Mouse (Mus musculus): ENCODE measurements around the gene Ncoa6. TPM values are rescaled to one million over a fixed set of nuclear protein-coding genes. Genes with fewer than 3 reads are reported as not detected.
"Not testable (repeated sequence)": the region's sequence is repeated elsewhere in the genome, so short reads cannot be mapped to it uniquely, and the experiment has no call there.

Ncoa6 gene
- total RNA-seq, 1 experiment from 2014 or later: 12.5 TPM

- ATAC-seq (replicated peaks in 1 of 2; ENCODE audit: insufficient read depth in 1 of 2, low FRiP score in 2 of 2, low TSS enrichment in 1 of 2, low read depth in 1 of 2, poor library complexity in 2 of 2, severe bottlenecking in 2 of 2): no peak
Observed at GRCm38 (mm10) chr2:155453591-155453990, 20.1 kb downstream of the Ncoa6 start.

DNA sequence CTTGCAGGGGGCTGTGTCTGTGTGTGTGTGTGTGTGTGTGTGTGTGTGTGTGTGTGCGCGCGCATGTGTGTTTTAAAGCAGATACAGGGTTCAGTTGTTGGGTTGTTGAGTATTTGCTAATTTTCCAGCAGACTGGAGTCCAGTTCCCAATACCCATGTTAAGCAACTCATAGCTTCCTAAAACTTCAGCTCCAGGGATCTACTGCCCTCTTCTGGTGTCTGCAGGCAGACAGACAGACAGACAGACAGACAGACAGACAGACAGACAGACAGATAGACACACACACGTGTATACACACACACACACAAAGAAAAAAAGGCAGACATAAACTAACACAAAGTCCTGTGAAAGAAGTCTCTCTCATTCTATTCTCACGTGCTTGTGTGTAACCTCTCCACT lies 22.4 kb downstream of the Ncoa6 start:
- no peak for ATAC-seq (replicated peaks in 1 of 2; ENCODE audit: insufficient read depth in 1 of 2, low FRiP score in 2 of 2, low TSS enrichment in 1 of 2, low read depth in 1 of 2, poor library complexity in 2 of 2, severe bottlenecking in 2 of 2)

- ATAC-seq (replicated peaks in 1 of 2; ENCODE audit: insufficient read depth in 1 of 2, low FRiP score in 2 of 2, low TSS enrichment in 1 of 2, low read depth in 1 of 2, poor library complexity in 2 of 2, severe bottlenecking in 2 of 2): not testable (repeated sequence)
Observed at GRCm38 (mm10) chr2:155447906-155448305, 25.8 kb downstream of the Ncoa6 start.

- no peak for ATAC-seq (replicated peaks in 1 of 2; ENCODE audit: insufficient read depth in 1 of 2, low FRiP score in 2 of 2, low TSS enrichment in 1 of 2, low read depth in 1 of 2, poor library complexity in 2 of 2, severe bottlenecking in 2 of 2)
Observed at GRCm38 (mm10) chr2:155443446-155443845, 30.2 kb downstream of the Ncoa6 start.

DNA sequence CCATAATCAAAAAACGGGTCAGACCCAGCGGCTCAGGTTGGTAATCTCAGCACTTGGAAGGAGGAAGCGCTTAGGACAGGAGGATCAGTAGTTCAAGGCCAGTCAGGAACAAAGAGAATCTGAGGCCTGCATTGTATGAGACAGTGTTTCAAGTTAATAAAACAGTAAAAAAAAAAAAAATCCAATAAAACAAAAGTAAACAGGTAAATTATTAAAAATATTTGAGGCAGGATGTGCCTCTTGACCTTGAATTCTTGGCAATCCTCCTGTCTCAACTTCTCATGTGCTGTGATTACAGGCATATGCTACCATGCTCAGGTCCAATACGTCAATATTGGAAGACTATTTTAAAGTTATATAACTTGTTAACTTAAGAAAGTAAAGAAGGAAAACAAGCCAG lies 30.8 kb downstream of the Ncoa6 start:
- no peak for ATAC-seq (replicated peaks in 1 of 2; ENCODE audit: insufficient read depth in 1 of 2, low FRiP score in 2 of 2, low TSS enrichment in 1 of 2, low read depth in 1 of 2, poor library complexity in 2 of 2, severe bottlenecking in 2 of 2)

DNA sequence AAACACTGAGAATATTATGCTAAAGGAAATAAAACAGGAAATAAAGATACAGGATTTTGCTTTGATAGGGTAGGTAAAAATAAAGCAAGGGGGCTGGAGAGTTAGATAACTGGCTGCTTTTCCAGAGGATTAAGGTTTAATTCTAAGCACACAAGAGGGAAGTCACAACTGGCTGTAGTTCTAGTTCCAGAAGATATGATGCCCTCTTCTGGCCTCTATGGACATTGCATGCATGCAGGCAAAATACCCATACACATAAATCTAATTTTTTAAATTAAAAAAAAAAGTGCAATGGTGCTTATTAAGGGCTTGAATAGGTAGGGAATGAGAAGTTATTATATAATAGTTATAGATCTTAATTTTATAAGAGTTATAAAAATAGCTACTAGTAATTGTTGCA lies 37.2 kb downstream of the Ncoa6 start:
- no peak for ATAC-seq (replicated peaks in 1 of 2; ENCODE audit: insufficient read depth in 1 of 2, low FRiP score in 2 of 2, low TSS enrichment in 1 of 2, low read depth in 1 of 2, poor library complexity in 2 of 2, severe bottlenecking in 2 of 2)

DNA sequence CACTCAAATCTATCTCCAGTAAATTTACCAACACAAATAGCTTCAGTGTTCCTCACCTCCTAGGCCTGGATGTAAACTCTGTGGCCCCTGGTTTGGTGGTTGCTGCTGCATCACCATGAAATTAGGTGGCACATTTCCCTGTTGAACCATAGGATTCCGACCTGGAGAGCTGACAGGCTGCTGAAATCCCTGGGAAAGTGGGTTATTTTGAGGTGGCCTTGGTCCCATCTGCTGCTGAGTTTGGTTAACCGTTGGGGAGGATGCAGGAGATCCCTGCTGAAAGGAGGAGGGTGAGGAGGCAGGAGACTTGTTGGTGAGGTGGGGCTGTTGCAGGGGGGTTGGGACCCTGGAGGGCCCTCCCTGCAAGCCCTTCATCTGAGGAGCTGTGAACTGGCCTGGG lies 52.8 kb downstream of the Ncoa6 start:
- ATAC-seq (replicated peaks in 1 of 2; ENCODE audit: insufficient read depth in 1 of 2, low FRiP score in 2 of 2, low TSS enrichment in 1 of 2, low read depth in 1 of 2, poor library complexity in 2 of 2, severe bottlenecking in 2 of 2): no peak

DNA sequence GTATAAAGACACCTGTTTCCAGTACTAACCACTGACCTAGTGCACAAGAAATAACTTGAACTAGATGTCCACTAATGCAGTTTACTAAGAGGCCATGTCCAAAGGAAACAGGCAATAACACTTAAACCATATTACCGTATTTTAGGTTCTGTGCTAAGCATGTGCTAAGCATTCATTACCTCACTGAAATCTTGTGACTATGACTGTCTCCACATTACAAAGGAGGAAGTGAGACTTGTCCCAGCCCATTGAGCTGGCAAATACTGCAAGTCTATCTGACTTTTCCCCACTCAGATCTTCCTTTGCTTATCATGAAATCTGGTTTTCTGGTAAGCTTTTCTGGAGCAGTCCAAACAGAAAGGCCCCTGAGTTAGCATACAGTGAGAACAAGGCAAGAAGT lies 69.1 kb downstream of the Ncoa6 start:
- ATAC-seq (replicated peaks in 1 of 2; ENCODE audit: insufficient read depth in 1 of 2, low FRiP score in 2 of 2, low TSS enrichment in 1 of 2, low read depth in 1 of 2, poor library complexity in 2 of 2, severe bottlenecking in 2 of 2): no peak

GRCm38 (mm10) chr2:155401926-155402325 lies 71.8 kb downstream of the Ncoa6 start:
- no peak for ATAC-seq (replicated peaks in 1 of 2; ENCODE audit: insufficient read depth in 1 of 2, low FRiP score in 2 of 2, low TSS enrichment in 1 of 2, low read depth in 1 of 2, poor library complexity in 2 of 2, severe bottlenecking in 2 of 2)

DNA sequence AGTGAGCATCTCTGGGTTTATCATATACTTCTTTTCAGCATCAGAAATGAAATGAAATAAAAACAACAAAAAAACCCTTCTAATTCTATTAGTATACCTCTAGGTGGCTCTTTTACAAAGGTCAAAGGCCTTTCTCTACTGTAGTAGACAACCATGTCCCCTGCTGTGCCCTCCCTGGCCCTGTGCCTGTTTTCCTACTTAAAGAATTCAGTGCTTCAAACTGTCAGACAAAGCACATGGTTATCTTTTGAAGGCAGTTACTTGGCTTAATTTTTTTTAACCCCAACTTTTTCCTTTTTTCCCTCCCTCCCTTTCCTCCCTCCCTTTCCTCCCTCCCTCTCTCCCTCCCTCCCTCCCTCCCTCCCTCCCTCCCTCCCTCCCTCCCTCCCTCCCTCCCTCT lies 73.4 kb downstream of the Ncoa6 start:
- no peak for ATAC-seq (replicated peaks in 1 of 2; ENCODE audit: insufficient read depth in 1 of 2, low FRiP score in 2 of 2, low TSS enrichment in 1 of 2, low read depth in 1 of 2, poor library complexity in 2 of 2, severe bottlenecking in 2 of 2)

DNA sequence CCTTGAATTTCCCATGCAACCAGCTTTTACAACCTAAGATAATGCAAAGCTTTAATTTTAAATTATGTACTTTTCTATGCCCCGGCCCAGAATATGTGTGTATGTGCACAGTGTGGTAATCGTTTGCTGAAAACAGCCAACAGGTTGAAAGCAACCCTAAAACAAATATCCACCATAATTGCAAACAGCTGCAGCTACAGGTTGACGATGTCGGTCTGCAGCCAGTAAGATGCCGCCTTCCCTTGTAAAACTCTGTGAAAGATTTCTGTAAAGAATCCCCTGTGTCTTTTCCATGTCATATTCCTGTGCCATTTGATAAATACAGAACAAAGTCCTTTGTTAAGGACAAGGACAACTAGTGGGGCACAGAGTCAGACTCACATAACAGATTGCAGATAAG lies 79.1 kb downstream of the Ncoa6 start:
- ATAC-seq (replicated peaks in 1 of 2; ENCODE audit: insufficient read depth in 1 of 2, low FRiP score in 2 of 2, low TSS enrichment in 1 of 2, low read depth in 1 of 2, poor library complexity in 2 of 2, severe bottlenecking in 2 of 2): no peak

GRCm38 (mm10) chr2:155388573-155388972 lies 85.1 kb downstream of the Ncoa6 start:
- ATAC-seq (replicated peaks in 1 of 2; ENCODE audit: insufficient read depth in 1 of 2, low FRiP score in 2 of 2, low TSS enrichment in 1 of 2, low read depth in 1 of 2, poor library complexity in 2 of 2, severe bottlenecking in 2 of 2): no peak

GRCm38 (mm10) chr2:155387052-155387451 lies 86.6 kb downstream of the Ncoa6 start:
- no peak for ATAC-seq (replicated peaks in 1 of 2; ENCODE audit: insufficient read depth in 1 of 2, low FRiP score in 2 of 2, low TSS enrichment in 1 of 2, low read depth in 1 of 2, poor library complexity in 2 of 2, severe bottlenecking in 2 of 2)

DNA sequence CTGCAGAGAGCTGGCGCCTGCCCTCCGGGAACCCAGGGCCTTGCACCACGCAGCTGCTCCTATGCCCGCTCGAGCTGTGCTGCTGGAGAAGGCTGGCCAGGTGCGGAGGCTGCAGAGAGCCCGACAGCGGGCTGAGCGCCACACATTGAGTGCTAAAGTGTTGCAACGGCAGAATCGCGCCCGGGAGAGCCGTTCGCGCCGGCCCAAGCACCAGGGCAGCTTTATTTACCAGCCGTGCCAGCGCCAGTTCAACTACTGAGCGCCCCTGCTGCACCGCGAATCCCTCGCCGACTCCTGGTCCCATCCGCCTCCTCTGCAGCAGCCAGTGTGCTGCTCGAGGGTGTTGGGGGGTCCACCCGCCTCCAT lies 87.2 kb downstream of the Ncoa6 start:
- no peak for ATAC-seq (replicated peaks in 1 of 2; ENCODE audit: insufficient read depth in 1 of 2, low FRiP score in 2 of 2, low TSS enrichment in 1 of 2, low read depth in 1 of 2, poor library complexity in 2 of 2, severe bottlenecking in 2 of 2)

DNA sequence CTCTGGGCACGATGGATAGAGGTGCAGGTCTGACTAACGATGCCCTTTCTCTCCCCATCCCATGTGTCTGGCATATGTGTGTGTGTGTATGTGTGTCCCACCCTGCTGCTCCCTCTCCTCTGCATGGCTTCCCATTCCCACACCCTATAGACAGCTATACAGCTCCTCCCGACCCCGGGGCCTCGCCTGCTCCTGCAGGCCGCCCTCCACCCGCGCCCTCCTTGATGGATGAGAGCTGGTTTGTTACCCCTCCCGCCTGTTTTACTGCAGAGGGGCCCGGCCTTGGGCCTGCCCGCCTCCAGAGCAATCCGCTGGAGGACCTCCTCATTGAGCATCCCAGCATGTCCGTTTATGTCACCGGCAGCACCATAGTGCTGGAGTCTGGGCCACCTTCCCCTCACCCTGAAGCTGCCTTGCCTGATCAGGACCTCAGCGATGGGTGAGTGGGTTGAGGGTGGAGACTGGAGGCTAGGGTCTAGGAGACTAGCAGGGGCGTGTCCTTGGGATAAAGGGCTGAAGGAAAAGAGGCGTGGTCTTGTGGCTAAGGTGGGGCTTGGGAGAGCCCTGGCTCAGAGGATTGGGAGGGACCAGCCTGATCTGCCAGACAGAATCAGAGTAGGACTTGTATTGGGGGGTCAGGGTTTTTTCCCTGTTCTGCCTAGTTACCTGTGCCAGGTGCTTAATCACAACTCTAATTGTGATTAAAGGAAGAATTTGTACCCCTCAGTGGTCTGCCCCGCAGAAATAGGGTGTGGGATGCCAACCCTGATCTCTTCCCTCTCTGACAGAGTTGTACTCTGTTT lies 87.8 kb downstream of the Ncoa6 start:
- ATAC-seq (replicated peaks in 1 of 2; ENCODE audit: insufficient read depth in 1 of 2, low FRiP score in 2 of 2, low TSS enrichment in 1 of 2, low read depth in 1 of 2, poor library complexity in 2 of 2, severe bottlenecking in 2 of 2): no peak

- ATAC-seq (replicated peaks in 1 of 2; ENCODE audit: insufficient read depth in 1 of 2, low FRiP score in 2 of 2, low TSS enrichment in 1 of 2, low read depth in 1 of 2, poor library complexity in 2 of 2, severe bottlenecking in 2 of 2): peak; percentile 63 to 71
Observed at GRCm38 (mm10) chr2:155385090-155385489, 88.6 kb downstream of the Ncoa6 start.

DNA sequence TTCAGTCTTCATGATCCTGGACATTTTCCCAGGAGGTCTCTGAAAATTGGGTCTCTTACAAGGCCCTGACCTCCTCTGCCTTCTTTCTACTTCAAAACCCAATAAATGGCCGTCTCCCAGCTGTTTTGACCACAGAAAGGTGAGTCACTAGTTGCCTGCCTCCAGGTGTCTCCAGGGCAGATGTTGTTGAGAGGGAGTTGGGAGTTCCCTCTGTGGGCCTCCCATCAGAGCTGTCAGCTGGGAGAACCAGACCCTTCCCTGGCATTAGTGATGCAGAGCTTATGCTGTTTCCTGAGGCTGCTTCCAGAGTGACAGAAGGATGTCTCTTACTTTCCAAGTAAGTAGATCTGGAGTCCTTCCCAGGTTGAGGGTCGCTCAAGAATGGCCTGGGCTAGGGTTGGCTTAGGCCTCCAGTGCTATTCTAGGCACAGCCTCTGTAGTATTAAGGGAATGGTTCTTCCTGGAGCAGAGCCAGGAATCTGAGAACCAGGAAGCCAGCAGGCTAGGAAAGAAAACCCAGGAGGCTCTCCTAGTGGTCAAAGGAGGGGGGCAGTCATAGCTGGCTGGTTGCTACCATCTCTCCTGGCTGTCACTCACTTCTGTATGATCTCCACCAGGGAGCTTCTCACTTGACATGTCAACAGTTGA lies 90.8 kb downstream of the Ncoa6 start:
- ATAC-seq (replicated peaks in 1 of 2; ENCODE audit: insufficient read depth in 1 of 2, low FRiP score in 2 of 2, low TSS enrichment in 1 of 2, low read depth in 1 of 2, poor library complexity in 2 of 2, severe bottlenecking in 2 of 2): no peak

GRCm38 (mm10) chr2:155382332-155382700 lies 91.4 kb downstream of the Ncoa6 start:
- ATAC-seq (replicated peaks in 1 of 2; ENCODE audit: insufficient read depth in 1 of 2, low FRiP score in 2 of 2, low TSS enrichment in 1 of 2, low read depth in 1 of 2, poor library complexity in 2 of 2, severe bottlenecking in 2 of 2): peak in 1 of 2 experiments; percentile 23; a peak in 1 of 4 replicates

Data from hematopoietic stem cell, adult 5-6 weeks (primary cell).